Mouse (Mus musculus) c-Kit-positive CD71-negative TER-119-negative erythroid progenitor cells, embryonic 14.5 days (primary cell): ENCODE data around the gene Tob2.
A peak's percentile ranks its signal among the peaks of the same experiment; 100 is the strongest.

Experiments
- DNase-seq: peaks from one replicate; pipeline ENCODE4 v3.0.0-alpha.2; 2013; ENCODE audit warnings: low read depth

The Tob2 gene

GRCm38 (mm10) chr15:81860471-81861135 is 2.0 kb upstream of the Tob2 start:
- DNase-seq, result no peak

- peak; percentile 42 for DNase-seq
Measured at GRCm38 (mm10) chr15:81859330-81860255, 997 bp upstream of the Tob2 start.

GRCm38 (mm10) chr15:81858138-81858516 is 469 bp downstream of the Tob2 start:
- peak; percentile 78 for DNase-seq

DNA sequence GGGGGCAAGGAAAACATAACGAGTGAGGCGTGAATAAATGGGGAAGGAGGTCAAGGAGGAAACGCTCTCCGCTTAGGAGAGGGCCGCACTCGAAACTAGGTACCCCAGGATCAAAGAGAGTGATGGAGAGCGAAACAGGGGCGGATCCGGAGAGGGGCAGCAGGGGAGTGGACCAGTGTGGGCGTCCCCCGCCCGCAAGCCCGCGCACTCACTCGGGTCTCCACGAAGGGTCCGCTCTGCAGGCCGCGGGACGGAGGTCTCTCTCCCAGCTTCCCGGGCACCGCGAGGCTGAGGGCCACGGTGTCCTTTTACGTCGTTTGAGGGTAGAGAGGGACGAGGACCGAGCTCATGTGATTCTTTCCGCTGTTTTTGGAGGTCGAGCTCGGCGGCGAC is 876 bp downstream of the Tob2 start:
- no peak for DNase-seq

GRCm38 (mm10) chr15:81856938-81857723 is 1.5 kb downstream of the Tob2 start:
- no peak for DNase-seq

GRCm38 (mm10) chr15:81856030-81856790 is 2.4 kb downstream of the Tob2 start:
- peak; percentile 87 for DNase-seq

GRCm38 (mm10) chr15:81853081-81853480 is 5.5 kb downstream of the Tob2 start:
- DNase-seq, result no peak

- DNase-seq, result no peak
Measured at GRCm38 (mm10) chr15:81852411-81853000, 6.1 kb downstream of the Tob2 start.

GRCm38 (mm10) chr15:81851375-81851774 is 7.2 kb downstream of the Tob2 start:
- no peak for DNase-seq

DNA sequence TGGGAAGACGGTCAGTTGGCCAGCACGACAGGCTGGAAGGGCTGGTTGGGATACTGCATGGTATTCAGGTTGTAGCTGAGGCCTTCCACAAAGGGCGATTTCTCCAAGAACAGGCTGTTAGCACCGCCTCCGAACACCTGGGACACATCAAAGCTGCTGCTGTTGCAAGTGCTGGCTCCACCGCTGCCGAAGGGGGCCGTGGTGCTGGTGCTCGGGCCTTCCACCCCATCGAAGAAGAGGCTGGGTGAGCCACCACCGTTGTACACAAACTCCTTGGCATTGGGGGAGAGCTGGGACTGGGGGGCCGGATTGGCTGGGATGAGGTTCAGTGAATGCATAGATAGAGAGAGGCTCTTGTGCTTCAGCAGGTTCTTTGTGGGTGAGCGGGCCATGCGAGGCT is 7.9 kb downstream of the Tob2 start:
- DNase-seq, result no peak

GRCm38 (mm10) chr15:81849104-81849503 is 9.5 kb downstream of the Tob2 start:
- DNase-seq, result no peak

GRCm38 (mm10) chr15:81848301-81848700 is 10.3 kb downstream of the Tob2 start:
- peak; percentile 73 for DNase-seq

DNA sequence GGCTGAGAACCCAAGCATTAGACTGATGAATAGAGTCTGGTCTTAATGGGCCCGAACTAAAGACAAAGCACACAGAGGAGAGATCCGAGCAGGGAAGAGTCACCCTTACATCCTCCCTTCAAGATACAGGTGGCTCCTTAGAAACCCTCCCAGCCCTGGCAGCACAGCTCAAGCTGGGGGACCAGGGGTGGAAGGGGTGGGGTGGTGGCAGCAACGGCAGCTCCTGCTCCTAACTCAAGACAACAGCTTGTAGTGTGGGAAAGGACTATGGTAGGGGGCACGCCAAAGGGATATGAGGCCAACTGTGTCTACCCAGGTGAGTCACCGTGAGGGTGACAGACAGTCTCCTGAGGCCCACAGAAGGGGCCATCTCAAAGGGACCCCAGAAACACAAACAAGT is 10.7 kb downstream of the Tob2 start:
- DNase-seq, result no peak

- no peak for DNase-seq
Measured at GRCm38 (mm10) chr15:81847161-81847560, 11.4 kb downstream of the Tob2 start.

GRCm38 (mm10) chr15:81846755-81847154 is 11.8 kb downstream of the Tob2 start:
- no peak for DNase-seq

- no peak for DNase-seq
Measured at GRCm38 (mm10) chr15:81845724-81846123, 12.9 kb downstream of the Tob2 start.

- DNase-seq, result no peak
Measured at GRCm38 (mm10) chr15:81845033-81845625, 13.5 kb downstream of the Tob2 start.

DNA sequence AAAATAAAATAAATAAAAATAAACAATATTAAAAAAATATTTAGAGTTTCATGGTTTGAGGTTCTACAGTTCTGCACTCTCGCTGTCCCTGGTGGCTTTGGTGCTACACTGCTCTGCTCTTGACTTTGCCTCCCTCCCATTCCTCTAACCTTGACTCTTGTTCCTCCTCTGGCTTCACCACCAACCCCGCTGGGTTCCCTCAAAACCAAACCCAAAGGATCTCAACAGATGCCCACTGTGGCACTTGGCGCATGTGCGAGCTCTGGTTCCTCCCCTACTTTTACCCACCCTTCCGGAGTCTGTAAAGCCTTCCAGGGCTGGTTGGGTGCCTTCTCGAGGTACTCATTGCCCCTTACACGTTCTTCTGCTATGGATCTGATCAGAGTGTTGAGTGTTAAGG is 16.3 kb downstream of the Tob2 start:
- DNase-seq, result no peak

GRCm38 (mm10) chr15:81840306-81840705 is 18.3 kb downstream of the Tob2 start:
- no peak for DNase-seq

- no peak for DNase-seq
Measured at GRCm38 (mm10) chr15:81839634-81840033, 19.0 kb downstream of the Tob2 start.
